ENCODE assay signal across 25 mouse cellular contexts in the genomic region with DNA sequence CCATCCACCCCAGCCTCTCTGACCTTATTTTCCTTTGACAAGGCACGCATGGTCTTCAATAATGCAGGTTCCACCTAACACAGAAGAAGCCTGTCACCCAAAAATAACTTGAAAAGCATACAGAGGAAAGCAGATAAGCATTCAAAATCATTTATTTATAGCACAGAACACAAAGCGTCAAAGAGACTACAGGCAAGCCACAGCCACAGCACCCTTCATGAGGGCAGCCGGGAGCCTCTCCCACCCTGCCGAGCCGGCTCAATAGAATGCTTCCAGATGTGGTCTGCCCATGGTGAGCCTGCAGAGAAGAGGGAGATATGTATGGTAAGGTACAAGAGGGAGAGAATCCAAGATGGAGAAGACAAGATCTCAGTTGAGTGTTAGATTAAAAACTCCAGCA.
DNase-seq lines count a peak whose midpoint lies in the region; ATAC-seq and TF ChIP-seq lines count a peak whose summit lies in the region.
"Had no signal": no experiment of that assay in that cellular context is flagged by ENCODE, and none has a peak within 500 bp of the region (broad histone marks: within the 10 kb centered on the region; RNA-seq: fewer than 3 reads in every experiment).

No protein-coding gene starts in this region.

- H3K9ac ChIP-seq in heart, embryonic 14.5 days (ENCODE audit: low read length), result peak overlapping the region; percentile 73
- H3K9ac ChIP-seq: embryonic facial prominence, embryonic 13.5 days; forebrain, embryonic 15.5 days; hindbrain, embryonic 15.5 days; intestine, embryonic 15.5 days; liver, embryonic 15.5 days; lung, embryonic 14.5 days had no signal

- no peak overlapping the region for H3K4me3 ChIP-seq in left cerebral cortex, adult 2 months
- H3K4me3 ChIP-seq in heart, embryonic 14.5 days (ENCODE audit: control insufficient read depth in 1 of 2, insufficient read depth in 1 of 2, low read depth in 1 of 2, low read length in 2 of 2), result peak overlapping the region; percentile 28 to 33
- no peak overlapping the region for H3K4me3 ChIP-seq in gastrocnemius, adult 2 months
- H3K4me3 ChIP-seq: embryonic facial prominence, embryonic 13.5 days; forebrain, embryonic 10.5 days; forebrain, embryonic 15.5 days; hindbrain, embryonic 15.5 days; intestine, embryonic 15.5 days; liver, embryonic 15.5 days had no signal

- no peak for TF ChIP-seq CTCF in left cerebral cortex, adult 2 months (IDR thresholded peaks at IDR 0.05)
- TF ChIP-seq CTCF in gastrocnemius, adult 2 months (IDR thresholded peaks at IDR 0.05), result no peak

- H3K4me1 ChIP-seq in heart, embryonic 14.5 days (ENCODE audit: control insufficient read depth in 2 of 2, insufficient read depth in 2 of 2, low read length in 2 of 2), result peaks cover 19 to 22% of the 10 kb centered on the region in 2 experiments
- H3K4me1 ChIP-seq: forebrain, embryonic 15.5 days; intestine, embryonic 15.5 days; liver, embryonic 15.5 days had no signal

- 18% methylated on average over 5 of the region's 5 CpGs for WGBS in heart, embryonic 14.5 days

- H3K36me3 ChIP-seq in heart, embryonic 14.5 days (ENCODE audit: control insufficient read depth, insufficient read depth, low read length), result no peaks in the 10 kb centered on the region
- H3K36me3 ChIP-seq: embryonic facial prominence, embryonic 13.5 days; forebrain, embryonic 10.5 days; forebrain, embryonic 15.5 days; hindbrain, embryonic 15.5 days; intestine, embryonic 15.5 days; liver, embryonic 15.5 days had no signal

- intact Hi-C loops in left cerebral cortex, adult 2 months (cut with DNase I), result no loop called here
- intact Hi-C loops in left cerebral cortex, postnatal 25 days (cut with DNase I), result no loop called here
- intact Hi-C loops in heart, postnatal 36 days (cut with DNase I), result no loop called here
- intact Hi-C loops in gastrocnemius, adult 2 months (cut with DNase I), result no loop called here

- ATAC-seq in heart, embryonic 14.5 days (ENCODE audit: insufficient number of reproducible peaks, insufficient read depth, low FRiP score, low read depth), result no peak
- ATAC-seq in inflammation-experienced regulatory T-cells, adult 6 months, result no peak
- ATAC-seq: CD4-positive, CD25-positive, alpha-beta regulatory T cell, adult 4 months; forebrain, embryonic 15.5 days; intestine, embryonic 15.5 days had no signal

- no peaks in the 10 kb centered on the region for H3K9me3 ChIP-seq in heart, embryonic 14.5 days (ENCODE audit: control insufficient read depth, low read length)
- H3K9me3 ChIP-seq: embryonic facial prominence, embryonic 13.5 days; forebrain, embryonic 10.5 days; forebrain, embryonic 15.5 days; hindbrain, embryonic 15.5 days; intestine, embryonic 15.5 days; liver, embryonic 15.5 days had no signal

- no peaks in the 10 kb centered on the region for H3K27me3 ChIP-seq in heart, embryonic 14.5 days (ENCODE audit: control insufficient read depth, insufficient read depth, low read length)
- H3K27me3 ChIP-seq: embryonic facial prominence, embryonic 13.5 days; forebrain, embryonic 15.5 days; hindbrain, embryonic 15.5 days; intestine, embryonic 15.5 days; liver, embryonic 15.5 days had no signal

- no peak for DNase-seq in left cerebral cortex, adult 2 months (ENCODE audit: extremely low spot score in 1 of 2, low spot score in 2 of 2)
- no peak for DNase-seq in left cerebral cortex, postnatal 25 days (ENCODE audit: low spot score in 2 of 2)
- peak; percentile 35 to 43 for DNase-seq in heart, adult 9 months (ENCODE audit: low spot score in 2 of 2)
- DNase-seq in heart, postnatal 36 days, result peak; percentile 22 to 39
- DNase-seq in embryo, embryonic 10 days (ENCODE audit: low spot score), result no peak
- no peak for DNase-seq in gastrocnemius, adult 2 months
- DNase-seq: adrenal gland, postnatal 14 days; cerebellum, adult 11 months; cerebellum, adult 9-10 months; cerebellum, postnatal 36 days; gastrocnemius, postnatal 25 days; layer of hippocampus, postnatal 36 days; lung, embryonic 14.5 days; lung, postnatal 36 days; thymus, postnatal 4 days had no signal

- H3K27ac ChIP-seq in left cerebral cortex, adult 2 months, result peak overlapping the region; percentile 40; the same call in 1 of the 2 replicates
- H3K27ac ChIP-seq in heart, embryonic 14.5 days (replicated peaks in 1 of 2; ENCODE audit: control insufficient read depth in 1 of 2, insufficient read depth in 1 of 2, low read depth in 2 of 2, low read length in 2 of 2), result peak overlapping the region; percentile 86 to 94
- H3K27ac ChIP-seq in gastrocnemius, adult 2 months, result no peak overlapping the region
- H3K27ac ChIP-seq: embryonic facial prominence, embryonic 13.5 days; forebrain, embryonic 10.5 days; forebrain, embryonic 15.5 days; hindbrain, embryonic 15.5 days; intestine, embryonic 15.5 days; liver, embryonic 15.5 days had no signal

- H3K4me2 ChIP-seq in heart, embryonic 14.5 days (ENCODE audit: low read length), result peak overlapping the region; percentile 69
- H3K4me2 ChIP-seq: embryonic facial prominence, embryonic 13.5 days; forebrain, embryonic 15.5 days; hindbrain, embryonic 15.5 days; intestine, embryonic 15.5 days; liver, embryonic 15.5 days; lung, embryonic 14.5 days; midbrain, embryonic 11.5 days had no signal

Comparison
In these comparisons a context has a peak if more than half of its experiments do, and no peak if none do; other contexts are left out.
1. DNase-seq: peak in heart, adult 9 months (2 of 2) and heart, postnatal 36 days (2 of 2); none in left cerebral cortex, adult 2 months (0 of 2), left cerebral cortex, postnatal 25 days (0 of 2), embryo, embryonic 10 days (single experiment) and gastrocnemius, adult 2 months (single experiment).
2. H3K4me3 ChIP-seq: peak in heart, embryonic 14.5 days (2 of 2); none in left cerebral cortex, adult 2 months (single experiment) and gastrocnemius, adult 2 months (single experiment).